Mouse (Mus musculus): Measurements from ENCODE around the gene Ino80e. TPM values are rescaled to one million over a fixed set of nuclear protein-coding genes. Genes with fewer than 3 reads are reported as not detected.

The Ino80e gene
- polyA plus RNA-seq, 1 experiment from 2014 or later, result 89.4 TPM

DNA sequence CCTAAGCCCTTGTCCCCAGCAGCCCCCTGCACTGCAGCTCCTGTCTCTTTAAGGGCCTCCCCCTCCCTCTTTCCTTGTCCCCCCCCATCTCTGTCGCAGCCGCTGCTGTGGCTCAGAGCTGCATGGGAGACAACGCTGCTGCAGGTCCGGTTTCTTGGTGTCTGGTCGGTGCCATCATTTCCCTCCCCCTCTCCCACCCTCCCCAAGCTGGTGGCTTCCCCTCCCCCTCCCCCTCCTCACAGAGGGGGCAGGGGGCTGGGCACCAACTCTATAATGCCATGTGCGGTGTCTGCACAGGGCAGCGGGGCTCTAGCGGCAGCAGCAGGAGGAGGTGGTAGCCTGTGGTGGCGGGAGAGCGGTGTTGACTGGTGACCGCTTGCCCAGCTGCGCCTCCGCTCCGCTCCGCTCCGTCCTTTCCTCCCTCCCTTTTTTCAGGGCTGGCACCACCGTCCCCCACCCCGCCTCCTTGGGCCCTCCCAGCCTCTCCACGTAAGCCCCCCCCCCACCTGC is 38.9 kb downstream of the Ino80e start:
- Histone ChIP-seq H3K9ac (peak overlapping the region; percentile 87), H3K36me3 (peaks cover 13% of the 10 kb centered on the region; the same call in 1 of the 2 replicates), H3K4me1 (replicated peaks) (peaks cover 48% of the 10 kb centered on the region), H3K4me3 (peak overlapping the region; percentile 70), H3K27ac (peak overlapping the region; percentile 93), H3K4me2 (peak overlapping the region; percentile 73), H3K9me3 (no peaks in the 10 kb centered on the region), H3K27me3 (no peaks in the 10 kb centered on the region)
- under 1% methylated on average over 15 of the region's 19 CpGs for WGBS
- peak; percentile 84 for ATAC-seq (ENCODE audit: low FRiP score)

DNA sequence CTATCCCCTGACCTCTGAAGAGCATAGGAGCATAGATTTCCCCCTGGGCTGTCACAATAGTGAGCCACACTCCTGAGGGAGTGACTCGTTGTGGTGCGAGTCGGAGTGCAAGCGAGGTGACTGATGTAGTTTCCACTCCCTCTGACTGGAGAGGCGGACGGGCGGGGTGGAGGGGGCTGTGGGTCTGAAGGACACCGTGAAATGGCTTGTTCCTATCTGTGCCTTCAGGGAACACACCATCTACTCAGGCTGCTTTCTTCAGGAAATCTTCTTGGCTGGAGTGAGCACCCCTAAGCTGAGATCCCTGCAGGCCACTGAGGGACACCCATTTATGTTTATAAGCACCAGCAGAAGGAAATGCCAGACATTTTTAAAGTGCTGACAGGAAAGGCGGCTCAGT is 39.4 kb downstream of the Ino80e start:
- Histone ChIP-seq H3K9me3 (no peaks in the 10 kb centered on the region), H3K4me1 (replicated peaks) (peaks cover 46% of the 10 kb centered on the region), H3K27me3 (no peaks in the 10 kb centered on the region), H3K9ac (peak overlapping the region; percentile 87), H3K4me2 (peak overlapping the region; percentile 73), H3K4me3 (peak overlapping the region; percentile 70), H3K27ac (peak overlapping the region; percentile 93), H3K36me3 (0 out of 2 replicates have a peak, but pooled peaks cover 13% of the 10 kb centered on the region)
- ATAC-seq (ENCODE audit: low FRiP score), result peak; percentile 50
- 3% methylated on average over 9 of the region's 9 CpGs for WGBS

DNA sequence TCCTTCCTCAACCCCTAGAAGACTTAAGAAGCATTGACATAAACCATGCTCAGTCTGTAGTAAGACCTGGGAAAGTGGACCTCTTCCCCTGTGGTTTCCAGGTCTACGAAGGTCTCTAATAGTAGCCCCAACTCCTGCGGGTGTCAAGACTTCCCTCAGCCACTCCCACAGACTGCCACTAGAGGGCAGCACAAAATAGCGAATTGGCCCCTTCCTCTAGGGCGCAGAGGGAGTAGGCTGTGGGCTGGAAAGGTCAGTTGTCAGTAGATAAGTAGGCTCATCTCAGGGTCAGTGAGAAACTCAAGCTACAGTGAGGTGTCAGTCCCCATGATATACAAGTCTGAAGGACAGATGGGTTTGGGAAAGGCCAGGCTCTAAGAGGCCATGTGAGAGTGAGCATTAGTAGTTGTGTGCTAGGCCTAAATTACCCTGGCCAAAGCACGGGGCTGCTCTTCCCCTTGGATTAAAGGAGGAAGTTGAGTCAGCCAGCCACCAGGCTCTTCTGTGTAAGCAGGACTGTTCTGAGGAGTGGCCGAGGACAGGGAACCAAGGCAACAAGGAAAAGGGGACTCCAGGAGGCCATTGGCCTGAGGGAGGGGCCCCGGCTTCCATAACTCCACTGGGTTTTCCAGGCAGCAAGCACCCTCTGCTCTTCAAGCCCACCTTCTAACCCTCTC is 40.2 kb downstream of the Ino80e start:
- no peak for ATAC-seq (ENCODE audit: low FRiP score)
- WGBS, result 29% methylated on average over 7 of the region's 7 CpGs
- Histone ChIP-seq H3K9me3 (no peaks in the 10 kb centered on the region), H3K27ac (peak overlapping the region; percentile 93), H3K4me2 (peak overlapping the region; percentile 73), H3K36me3 (0 out of 2 replicates have a peak, but pooled peaks cover 7% of the 10 kb centered on the region), H3K4me1 (replicated peaks) (peaks cover 46% of the 10 kb centered on the region), H3K9ac (peak overlapping the region; percentile 87), H3K4me3 (peak overlapping the region; percentile 70), H3K27me3 (no peaks in the 10 kb centered on the region)

DNA sequence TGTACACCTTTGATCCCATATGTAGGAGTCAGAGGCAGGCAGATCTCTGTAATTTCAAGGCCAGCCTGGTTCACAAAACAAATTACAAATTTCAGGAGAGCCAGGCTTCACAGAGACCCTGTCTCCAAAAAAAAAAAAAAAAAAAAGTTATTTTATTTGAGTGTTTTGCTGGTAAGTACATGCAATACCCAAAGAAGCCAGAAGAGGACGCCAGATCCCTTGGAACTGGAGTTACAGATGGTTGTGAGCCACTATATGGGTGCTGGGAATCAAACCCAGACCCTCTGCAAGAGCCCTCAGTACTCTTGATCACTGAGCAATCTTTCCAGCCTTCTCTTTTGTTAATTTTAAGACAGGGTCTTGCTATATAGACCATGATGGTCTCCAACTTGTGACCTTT is 43.4 kb downstream of the Ino80e start:
- Histone ChIP-seq H3K4me1 (replicated peaks) (peaks cover 17% of the 10 kb centered on the region), H3K27ac (no peak overlapping the region), H3K27me3 (no peaks in the 10 kb centered on the region), H3K9me3 (no peaks in the 10 kb centered on the region), H3K36me3 (no peaks in the 10 kb centered on the region), H3K4me2 (no peak overlapping the region), H3K9ac (no peak overlapping the region), H3K4me3 (no peak overlapping the region)
- 52% methylated on average over 1 of the region's 1 CpGs for WGBS
- no peak for ATAC-seq (ENCODE audit: low FRiP score)

DNA sequence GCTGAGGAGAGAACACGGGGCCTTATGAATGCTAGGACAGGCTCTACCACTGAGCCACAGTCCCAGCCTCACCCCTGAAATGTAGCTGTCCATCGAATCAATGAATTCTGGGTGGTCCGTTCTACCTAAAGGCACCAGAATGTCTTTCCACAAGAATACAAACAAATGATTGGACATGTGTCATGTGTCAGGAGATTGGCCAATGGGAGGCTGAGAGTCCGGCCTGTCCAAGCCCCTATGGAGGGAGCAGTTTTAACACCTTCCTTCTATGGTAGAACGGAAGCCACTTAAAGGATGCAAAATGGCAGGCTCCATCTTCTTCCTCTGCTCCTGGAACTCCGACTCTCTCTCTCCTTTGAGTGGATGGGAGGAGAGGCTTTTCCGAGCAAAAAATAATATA is 44.6 kb downstream of the Ino80e start:
- Histone ChIP-seq H3K9me3 (no peaks in the 10 kb centered on the region), H3K9ac (no peak overlapping the region), H3K27ac (no peak overlapping the region), H3K27me3 (0 out of 2 replicates have a peak, but pooled peaks cover 5% of the 10 kb centered on the region), H3K4me1 (replicated peaks) (peaks cover 10% of the 10 kb centered on the region), H3K4me3 (no peak overlapping the region), H3K4me2 (no peak overlapping the region), H3K36me3 (no peaks in the 10 kb centered on the region)
- WGBS, result 90% methylated on average over 7 of the region's 7 CpGs
- no peak for ATAC-seq (ENCODE audit: low FRiP score)

DNA sequence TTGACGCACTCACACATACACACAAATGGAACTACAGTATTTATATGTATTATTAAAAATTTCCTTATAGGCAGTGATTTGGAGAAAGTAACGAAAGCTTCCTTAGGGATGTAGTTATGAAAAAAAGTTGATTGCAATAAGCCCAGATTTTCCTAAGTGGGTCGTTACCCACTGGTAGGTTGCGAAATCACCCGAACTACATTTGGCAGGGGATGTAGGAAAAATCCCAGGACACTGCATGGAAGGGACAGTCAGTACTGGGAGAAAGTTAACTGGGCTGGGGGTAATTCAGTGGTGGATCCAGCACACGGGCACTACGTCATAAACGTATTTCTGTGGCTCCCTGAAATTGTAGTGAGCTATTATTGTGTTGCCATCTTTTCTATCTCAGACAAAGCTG is 45.7 kb downstream of the Ino80e start:
- WGBS, result 88% methylated on average over 8 of the region's 8 CpGs

DNA sequence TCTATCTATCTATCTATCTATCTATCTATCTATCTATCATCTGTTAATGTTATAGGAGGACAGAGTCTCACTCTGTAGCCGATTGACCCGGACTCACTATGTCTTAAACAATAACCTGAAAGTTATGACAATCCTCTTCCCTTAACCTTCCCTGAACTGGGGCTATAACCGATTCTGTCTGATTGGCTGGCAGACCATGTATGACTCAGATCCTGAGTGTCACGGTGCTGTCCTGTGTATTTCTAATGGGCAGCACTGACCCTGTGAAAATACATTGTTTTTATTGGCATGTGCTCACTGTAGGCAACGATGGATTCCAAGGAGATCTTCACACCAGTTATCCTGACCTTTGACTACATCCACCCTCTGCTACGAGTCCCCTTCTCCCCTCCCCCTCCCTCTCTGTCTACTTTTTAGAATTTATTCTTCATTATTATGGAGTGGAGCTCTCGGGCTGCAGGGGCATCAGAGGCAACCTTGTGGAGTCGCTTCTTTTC is 46.4 kb downstream of the Ino80e start:
- 0 out of 2 replicates have a peak, but pooled peaks cover 5% of the 10 kb centered on the region for H3K27me3 ChIP-seq
- no peaks in the 10 kb centered on the region for H3K36me3 ChIP-seq
- H3K4me3 ChIP-seq, result no peak overlapping the region
- H3K4me2 ChIP-seq, result no peak overlapping the region
- no peak for ATAC-seq (ENCODE audit: low FRiP score)
- H3K4me1 ChIP-seq (replicated peaks), result no peaks in the 10 kb centered on the region
- no peaks in the 10 kb centered on the region for H3K9me3 ChIP-seq
- 49% methylated on average over 8 of the region's 8 CpGs for WGBS
- H3K9ac ChIP-seq, result no peak overlapping the region
- H3K27ac ChIP-seq, result no peak overlapping the region

More for the DNA sequence above, 45.7 kb downstream of the Ino80e start:
- Histone ChIP-seq H3K4me1 (replicated peaks) (no peaks in the 10 kb centered on the region), H3K9ac (no peak overlapping the region), H3K27ac (no peak overlapping the region), H3K27me3 (0 out of 2 replicates have a peak, but pooled peaks cover 5% of the 10 kb centered on the region), H3K4me2 (no peak overlapping the region), H3K36me3 (no peaks in the 10 kb centered on the region), H3K9me3 (no peaks in the 10 kb centered on the region), H3K4me3 (no peak overlapping the region)
- no peak for ATAC-seq (ENCODE audit: low FRiP score)

DNA sequence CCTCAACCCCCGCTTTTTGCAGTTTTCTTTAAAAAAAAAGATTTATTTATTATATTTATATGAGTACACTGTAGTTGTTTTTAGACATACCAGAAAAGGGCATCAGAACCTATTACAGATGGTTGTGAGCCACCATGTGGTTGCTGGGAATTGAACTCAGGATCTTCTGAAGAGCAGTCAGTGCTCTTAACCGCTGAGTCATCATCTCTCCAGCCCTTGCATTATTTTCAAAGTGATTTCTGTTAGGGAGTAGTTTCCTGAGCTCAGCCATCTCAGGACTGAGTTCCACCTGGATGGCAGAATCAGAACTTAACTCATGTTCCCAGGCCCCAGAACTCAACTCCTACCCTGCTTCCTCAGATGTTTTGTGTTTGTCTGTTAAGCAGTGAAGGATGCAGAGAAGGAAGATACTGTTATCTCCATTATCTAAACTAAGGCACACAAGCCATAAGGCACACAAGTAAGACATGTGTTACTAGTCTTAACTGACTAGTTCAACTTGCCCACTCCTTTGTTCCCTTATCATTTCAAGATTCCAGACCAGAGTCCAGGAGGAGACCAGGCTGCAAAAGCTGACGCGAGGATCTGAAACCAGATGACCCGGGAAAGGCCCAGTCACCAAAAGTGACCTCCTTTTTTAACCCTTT is 52.3 kb downstream of the Ino80e start:
- H3K9ac ChIP-seq, result no peak overlapping the region
- H3K27me3 ChIP-seq, result 0 out of 2 replicates have a peak, but pooled peaks cover 5% of the 10 kb centered on the region
- WGBS, result 64% methylated on average over 5 of the region's 5 CpGs
- H3K4me1 ChIP-seq (replicated peaks), result peaks cover 23% of the 10 kb centered on the region
- peak overlapping the region; percentile 76; the same call in 1 of the 2 replicates for H3K27ac ChIP-seq
- H3K4me2 ChIP-seq, result peak overlapping the region; percentile 89
- no peak overlapping the region for H3K4me3 ChIP-seq
- H3K36me3 ChIP-seq, result no peaks in the 10 kb centered on the region
- ATAC-seq (ENCODE audit: low FRiP score), result no peak
- H3K9me3 ChIP-seq, result no peaks in the 10 kb centered on the region

DNA sequence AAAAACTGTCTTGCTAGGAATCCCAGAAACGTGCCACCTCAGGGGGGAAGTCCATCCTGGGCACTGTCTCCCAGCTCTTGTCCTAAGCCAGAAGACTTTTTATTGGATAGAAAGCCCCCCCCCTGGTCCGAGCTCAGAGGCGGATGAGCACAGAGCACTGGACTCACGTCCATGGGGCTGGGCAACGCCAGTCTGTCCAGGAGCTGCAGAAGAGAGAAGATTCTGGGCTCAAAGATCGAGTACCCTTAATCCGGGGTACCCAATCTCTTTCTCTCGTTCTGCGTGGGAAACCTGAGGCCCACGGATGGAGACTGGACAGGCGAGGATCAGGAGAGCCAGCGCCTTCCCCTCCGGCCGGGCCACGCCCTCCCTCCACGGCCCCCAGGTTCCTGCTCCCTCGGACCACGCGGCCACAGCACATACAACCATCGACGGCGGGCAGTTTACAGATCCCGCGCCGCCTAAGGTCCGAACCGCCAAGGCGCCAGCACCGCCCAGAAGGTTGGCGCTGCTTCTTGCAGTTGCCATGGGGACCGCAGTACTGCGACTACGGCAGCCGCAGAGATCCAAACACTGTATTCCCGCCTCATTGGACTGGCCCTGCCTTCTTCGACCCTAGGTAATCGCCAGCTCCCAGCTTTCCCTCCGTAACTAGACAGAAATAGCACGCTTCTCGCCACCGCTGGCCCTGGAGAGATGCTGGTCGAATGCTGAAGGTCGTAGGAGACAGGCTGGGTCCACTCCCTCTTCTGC is 53.3 kb downstream of the Ino80e start:
- Histone ChIP-seq H3K27ac (peak overlapping the region; percentile 76), H3K4me2 (peak overlapping the region; percentile 89), H3K4me3 (peak overlapping the region; percentile 79), H3K9ac (peak overlapping the region; percentile 85), H3K9me3 (no peaks in the 10 kb centered on the region), H3K36me3 (peaks cover 3% of the 10 kb centered on the region), H3K27me3 (0 out of 2 replicates have a peak, but pooled peaks cover 5% of the 10 kb centered on the region), H3K4me1 (replicated peaks) (peaks cover 23% of the 10 kb centered on the region)
- WGBS, result 1% methylated on average over 42 of the region's 43 CpGs
- peak; percentile 89 for ATAC-seq (ENCODE audit: low FRiP score)

DNA sequence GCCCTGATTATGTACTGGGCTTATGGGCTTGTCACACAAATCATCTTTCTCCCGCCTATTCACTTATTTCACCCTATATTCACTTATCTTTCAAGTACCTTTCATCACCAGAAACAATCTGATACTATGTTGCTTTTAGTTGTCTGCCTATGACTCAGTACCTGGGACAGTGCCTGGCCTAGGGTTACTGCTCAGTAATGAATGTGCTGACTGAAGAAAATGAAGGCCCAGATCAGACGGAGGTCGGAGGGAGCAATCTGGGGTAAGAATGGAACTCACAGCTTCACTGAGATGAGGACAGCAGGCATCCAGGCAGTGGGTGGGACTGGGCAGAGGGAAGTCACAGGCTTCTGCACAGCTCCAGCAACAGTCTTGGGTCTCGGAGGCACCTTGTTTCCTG is 54.8 kb downstream of the Ino80e start:
- Histone ChIP-seq H3K4me3 (no peak overlapping the region), H3K9ac (peak overlapping the region; percentile 85), H3K27ac (no peak overlapping the region), H3K4me2 (peak overlapping the region; percentile 89), H3K27me3 (no peaks in the 10 kb centered on the region), H3K4me1 (replicated peaks) (peaks cover 23% of the 10 kb centered on the region), H3K36me3 (peaks cover 8% of the 10 kb centered on the region), H3K9me3 (no peaks in the 10 kb centered on the region)
- ATAC-seq (ENCODE audit: low FRiP score), result no peak
- 73% methylated on average over 4 of the region's 4 CpGs for WGBS

DNA sequence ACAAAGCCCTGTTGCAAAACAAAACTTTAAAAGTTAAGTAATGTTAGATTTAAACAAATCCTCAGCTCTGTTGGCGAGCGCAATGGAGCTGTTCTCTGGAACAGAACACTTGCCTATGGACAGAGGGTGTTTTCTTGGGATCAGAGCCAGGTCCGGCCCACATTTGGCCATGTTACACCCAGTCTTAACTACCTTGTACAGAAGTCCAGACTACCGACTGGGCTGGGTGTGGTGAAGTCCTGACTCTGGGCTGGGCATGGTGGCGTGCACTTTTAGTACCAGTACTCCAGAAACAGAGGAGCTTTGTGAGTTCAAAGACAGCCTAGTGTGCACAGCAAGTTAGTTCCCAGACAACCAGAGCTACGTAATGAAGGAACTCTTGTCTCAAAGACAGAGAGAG is 55.2 kb downstream of the Ino80e start:
- H3K4me2 ChIP-seq, result no peak overlapping the region
- no peaks in the 10 kb centered on the region for H3K27me3 ChIP-seq
- H3K27ac ChIP-seq, result no peak overlapping the region
- H3K9ac ChIP-seq, result no peak overlapping the region
- no peak overlapping the region for H3K4me3 ChIP-seq
- no peaks in the 10 kb centered on the region for H3K9me3 ChIP-seq
- WGBS, result 88% methylated on average over 6 of the region's 6 CpGs
- H3K4me1 ChIP-seq (replicated peaks), result peaks cover 23% of the 10 kb centered on the region
- ATAC-seq (ENCODE audit: low FRiP score), result no peak
- H3K36me3 ChIP-seq, result peaks cover 8% of the 10 kb centered on the region

DNA sequence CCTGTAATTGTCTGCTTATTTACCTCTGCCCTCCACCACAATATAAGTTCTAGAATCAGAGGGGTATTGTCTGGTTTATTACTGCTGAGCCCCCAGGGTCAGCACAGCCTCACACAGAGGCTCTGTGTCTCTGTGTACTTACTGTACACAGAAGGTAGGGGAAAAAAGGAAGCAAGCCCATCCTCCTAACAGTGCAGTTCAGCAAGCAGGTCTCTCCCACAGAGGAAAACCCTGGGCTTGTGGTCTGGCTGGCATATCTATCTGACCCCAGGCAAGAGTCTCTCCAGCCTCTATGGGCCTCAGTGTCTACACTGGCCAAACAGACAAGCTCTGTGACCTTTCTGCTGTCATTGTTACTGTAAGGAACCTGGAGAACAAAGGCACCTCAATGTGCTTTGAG is 58.4 kb downstream of the Ino80e start:
- H3K27ac ChIP-seq, result no peak overlapping the region
- H3K9ac ChIP-seq, result peak overlapping the region; percentile 13; the same call in 1 of the 2 replicates
- no peak for ATAC-seq (ENCODE audit: low FRiP score)
- H3K4me3 ChIP-seq, result no peak overlapping the region
- H3K36me3 ChIP-seq, result peaks cover 8% of the 10 kb centered on the region
- peaks cover 30% of the 10 kb centered on the region for H3K4me1 ChIP-seq (replicated peaks)
- no peaks in the 10 kb centered on the region for H3K27me3 ChIP-seq
- H3K9me3 ChIP-seq, result no peaks in the 10 kb centered on the region
- no peak overlapping the region for H3K4me2 ChIP-seq
